Mouse (Mus musculus) adrenal gland, adult (tissue): ENCODE results near the gene Zfp37.
"Not testable (repeated sequence)": the region's sequence is repeated elsewhere in the genome, so short reads cannot be mapped to it uniquely, and the experiment has no call there.

ENCODE experiments used
- DNase-seq, 2 experiments: peaks; one replicate each; pipeline ENCODE4 v3.0.0; 2022 to 2023; ENCODE audit warnings: low spot score in 1 of 2; ENCODE audit not compliant: inconsistent age in 2 of 2

Gene Zfp37

GRCm38 (mm10) chr4:62210035-62210434 lies 20.8 kb downstream of the Zfp37 start:
- no peak for DNase-seq

GRCm38 (mm10) chr4:62208696-62209380 lies 22.0 kb downstream of the Zfp37 start:
- DNase-seq = no peak

GRCm38 (mm10) chr4:62207851-62208695 lies 22.8 kb downstream of the Zfp37 start:
- DNase-seq = peak; percentile 93 to 97

- peak in 1 of 2 experiments; percentile 12 for DNase-seq
These were observed 30.8 kb downstream of the Zfp37 start for GRCm38 (mm10) chr4:62199923-62200529.

GRCm38 (mm10) chr4:62188778-62189177 lies 42.1 kb downstream of the Zfp37 start:
- DNase-seq = no peak

GRCm38 (mm10) chr4:62177282-62177681 lies 53.6 kb downstream of the Zfp37 start:
- DNase-seq = peak; percentile 30 to 66

GRCm38 (mm10) chr4:62174471-62174870 lies 56.4 kb downstream of the Zfp37 start:
- no peak for DNase-seq

GRCm38 (mm10) chr4:62167636-62168035 lies 63.2 kb downstream of the Zfp37 start:
- DNase-seq = not testable (repeated sequence)

- DNase-seq = peak in 1 of 2 experiments; percentile 33
These were observed 72.4 kb downstream of the Zfp37 start for GRCm38 (mm10) chr4:62158401-62158800.

- peak in 1 of 2 experiments; percentile 46 for DNase-seq
These were observed 80.0 kb downstream of the Zfp37 start, which contains the start of gene Mup21 for GRCm38 (mm10) chr4:62150811-62151210. Gene Mup21 (minus strand): TSS chr4:62150863.
